Mouse (Mus musculus) kidney, adult 2 months (tissue): ENCODE measurements around the gene Slc25a38. TPM values are rescaled to one million over a fixed set of nuclear protein-coding genes. Genes with fewer than 3 reads are reported as not detected.

Experiments
- DNase-seq: peaks from one replicate; pipeline ENCODE4 v3.0.0; 2021
- H3K27ac ChIP-seq: fragments of 200-500 bp; 2 replicates; pipeline ENCODE4 v1.5.1; 2012; ENCODE audit warnings: low read depth, low read length, control low read depth, inconsistent platforms; ENCODE audit not compliant: insufficient read depth
- H3K27me3 ChIP-seq: fragments of 200-500 bp; replicated peaks from 2 replicates; pipeline ENCODE4 v1.6.1; 2012; ENCODE audit warnings: mild to moderate bottlenecking, moderate library complexity, low read length, inconsistent platforms; ENCODE audit not compliant: control insufficient read depth, insufficient read depth
- H3K36me3 ChIP-seq: fragments of 200-500 bp; 2 replicates; pipeline ENCODE4 v1.6.1; 2012; ENCODE audit warnings: mild to moderate bottlenecking, moderate library complexity, low read length, inconsistent platforms; ENCODE audit not compliant: control insufficient read depth, insufficient read depth
- H3K4me1 ChIP-seq: fragments of 200-500 bp; 2 replicates; pipeline ENCODE4 v1.6.1; 2011; ENCODE audit warnings: low read length; ENCODE audit not compliant: control insufficient read depth, insufficient read depth
- H3K4me3 ChIP-seq: fragments of 200-500 bp; 2 replicates; pipeline ENCODE4 v1.5.1; 2011; ENCODE audit warnings: mild to moderate bottlenecking, low read depth, low read length, control low read depth; ENCODE audit not compliant: insufficient read depth
- CTCF ChIP-seq: fragments of 200-500 bp; conservative IDR thresholded peaks from 2 replicates; pipeline ENCODE4 v1.5.1; 2011; ENCODE audit warnings: low read depth, mild to moderate bottlenecking, control low read depth, low read length, moderate library complexity, mixed read lengths; ENCODE audit not compliant: insufficient read depth, insufficient read length
- POLR2A ChIP-seq: fragments of 200-500 bp; IDR thresholded peaks from one replicate; pipeline ENCODE4 v1.6.1; 2011; ENCODE audit warnings: low read depth, low read length, control low read depth
- WGBS: fragments of 180-500 bp; shearing (Covaris S2); methylation state at CpG from one replicate; pipeline ENCODE4 v1.1.7; 2018; 5-methylcytosine and 5-hydroxymethylcytosine counted together
- polyA plus RNA-seq: library from polyadenylated mRNA; depleted of rRNA; stranded (reverse); fragments of >200 nt; gene quantifications from 2 replicates; pipeline ENCODE4 v1.2.3, GENCODE M21; 2012

The Slc25a38 gene
- polyA plus RNA-seq, 1 experiment, result 52.0 TPM

DNA sequence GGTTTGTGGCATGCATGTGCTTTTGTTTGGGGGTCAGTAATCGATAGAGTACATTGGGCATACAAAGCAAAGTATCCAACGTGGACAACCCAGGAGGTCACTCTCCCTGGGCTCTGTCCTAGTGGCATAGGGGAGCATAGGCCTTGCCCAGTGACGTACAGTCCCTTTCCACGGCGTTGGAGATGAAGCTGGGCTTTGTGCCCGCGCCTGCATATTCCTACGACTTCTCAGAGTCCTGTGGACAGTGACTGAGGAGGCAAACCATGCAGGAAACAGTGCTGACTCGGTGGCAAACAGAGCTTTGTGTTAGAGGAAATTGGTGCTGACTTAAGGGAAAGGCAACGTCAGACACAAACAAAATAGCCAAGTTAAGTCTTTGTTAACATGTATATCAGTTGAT, 19.1 kb downstream of the Slc25a38 start:
- no peak for DNase-seq
- no peak for TF ChIP-seq CTCF
- TF ChIP-seq POLR2A, result no peak
- 54% methylated on average over 10 of the region's 10 CpGs for WGBS
- Histone ChIP-seq H3K27ac (no peak overlapping the region), H3K4me1 (no peaks in the 10 kb centered on the region; the same call in 1 of the 2 replicates), H3K27me3 (no peaks in the 10 kb centered on the region), H3K36me3 (peaks cover 2% of the 10 kb centered on the region), H3K4me3 (no peak overlapping the region)

DNA sequence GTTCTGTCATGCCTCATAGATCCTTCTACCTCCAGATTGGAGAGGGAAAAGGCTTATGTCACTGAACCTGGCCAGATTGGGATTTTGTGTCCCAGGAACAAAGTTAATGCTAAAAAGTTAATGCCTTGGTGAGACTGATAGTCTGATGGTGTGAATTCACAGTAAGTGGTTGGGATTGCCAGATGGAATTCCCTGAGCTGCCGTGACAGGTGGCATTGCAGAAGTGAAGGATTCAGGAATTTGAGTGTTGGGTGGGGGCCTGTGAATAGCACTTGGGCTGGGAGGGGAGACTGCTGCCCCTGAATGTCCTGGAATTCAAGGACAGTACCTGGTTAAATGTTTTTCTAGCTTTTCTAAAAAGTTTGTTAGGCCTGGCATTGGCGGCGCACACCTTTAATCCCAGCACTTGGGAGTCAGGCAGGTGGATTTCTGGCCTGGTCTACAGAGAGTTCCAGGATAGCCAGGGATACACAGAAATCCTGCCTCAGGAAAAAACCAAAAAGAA, 21.7 kb downstream of the Slc25a38 start:
- 90% methylated on average over 3 of the region's 3 CpGs for WGBS
- no peak overlapping the region for H3K4me3 ChIP-seq
- no peak for TF ChIP-seq POLR2A
- no peak for TF ChIP-seq CTCF
- no peaks in the 10 kb centered on the region; the same call in 1 of the 2 replicates for H3K4me1 ChIP-seq
- peaks cover 2% of the 10 kb centered on the region for H3K36me3 ChIP-seq
- no peak for DNase-seq
- no peaks in the 10 kb centered on the region for H3K27me3 ChIP-seq
- H3K27ac ChIP-seq, result no peak overlapping the region

DNA sequence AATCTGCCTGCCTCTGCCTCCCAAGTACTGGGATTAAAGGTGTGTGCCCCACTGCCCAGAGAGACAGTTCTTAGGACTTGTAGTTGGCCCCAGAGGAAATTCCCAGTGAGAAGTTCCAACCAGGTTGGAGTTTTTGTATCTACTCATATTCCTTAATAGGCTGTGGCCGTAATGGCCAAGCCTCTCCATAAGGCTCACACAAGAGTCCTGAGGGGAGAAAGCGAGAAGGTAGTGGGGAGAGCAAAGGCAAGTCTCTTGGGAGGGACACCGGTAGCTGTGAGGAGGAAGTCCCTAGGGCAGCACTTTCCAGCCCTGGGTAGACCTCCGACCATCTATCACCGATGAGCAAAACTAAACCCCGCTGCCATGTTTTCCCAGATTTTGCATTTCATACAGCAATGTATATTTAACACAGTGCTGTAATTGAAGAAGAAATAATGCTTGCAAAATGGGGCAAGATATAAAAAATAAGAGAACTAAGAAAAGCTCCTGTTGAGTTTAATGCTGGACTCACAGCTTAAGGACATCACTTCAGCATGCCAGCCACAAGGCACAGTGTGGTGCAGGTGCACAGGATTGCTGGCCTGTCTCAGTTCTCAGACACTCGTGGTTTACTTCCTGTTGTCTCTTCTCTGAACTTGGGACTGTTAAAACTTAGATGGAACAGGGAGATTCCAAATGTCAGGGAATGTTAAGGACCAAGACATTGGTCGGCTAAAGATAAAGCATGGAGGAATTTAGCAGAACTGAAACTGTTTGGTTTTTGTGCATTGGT, 23.0 kb downstream of the Slc25a38 start:
- Histone ChIP-seq H3K36me3 (peaks cover 2% of the 10 kb centered on the region), H3K4me3 (no peak overlapping the region), H3K4me1 (no peaks in the 10 kb centered on the region; the same call in 1 of the 2 replicates), H3K27me3 (no peaks in the 10 kb centered on the region), H3K27ac (no peak overlapping the region)
- DNase-seq, result no peak
- no peak for TF ChIP-seq CTCF
- TF ChIP-seq POLR2A, result no peak
- WGBS, result 51% methylated on average over 8 of the region's 8 CpGs

DNA sequence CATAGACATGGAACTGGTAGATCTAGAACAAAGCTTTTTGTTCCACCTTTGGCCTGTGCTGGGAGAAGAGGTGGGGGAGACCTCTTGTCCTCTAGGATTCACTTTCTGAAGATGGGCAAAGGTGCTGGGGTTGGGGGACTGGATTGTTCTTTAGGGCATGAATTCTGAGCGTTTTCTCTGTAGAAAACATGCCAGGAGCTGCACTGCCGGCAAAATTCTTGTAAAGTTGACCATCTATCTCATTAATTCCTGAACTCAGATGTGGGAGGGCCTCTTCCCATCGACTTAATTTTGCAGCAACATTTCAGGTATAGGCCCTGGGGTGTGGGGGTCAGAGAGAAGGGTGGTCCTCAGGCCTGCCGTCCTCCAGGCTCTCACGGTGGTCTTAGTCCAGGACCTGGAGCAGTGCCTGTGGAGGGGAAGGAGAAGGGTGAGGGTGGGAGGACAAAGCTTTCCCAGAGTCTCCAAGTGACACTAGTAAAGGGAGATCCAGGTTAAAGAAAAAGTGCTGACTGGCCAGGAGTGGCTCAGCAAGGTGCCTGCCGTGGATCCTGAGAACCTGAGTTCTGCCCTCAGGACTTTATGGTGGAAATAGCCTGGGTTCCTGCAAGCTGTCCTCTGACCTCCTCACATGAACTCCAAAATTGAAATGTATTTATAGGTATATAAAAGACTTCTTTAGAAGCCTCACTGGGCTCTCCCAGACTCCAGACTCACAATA, 23.7 kb downstream of the Slc25a38 start:
- 29% methylated on average over 6 of the region's 6 CpGs for WGBS
- Histone ChIP-seq H3K4me3 (no peak overlapping the region), H3K27me3 (no peaks in the 10 kb centered on the region), H3K27ac (no peak overlapping the region), H3K4me1 (no peaks in the 10 kb centered on the region), H3K36me3 (peaks cover 2% of the 10 kb centered on the region)
- DNase-seq, result no peak
- no peak for TF ChIP-seq POLR2A
- no peak for TF ChIP-seq CTCF

DNA sequence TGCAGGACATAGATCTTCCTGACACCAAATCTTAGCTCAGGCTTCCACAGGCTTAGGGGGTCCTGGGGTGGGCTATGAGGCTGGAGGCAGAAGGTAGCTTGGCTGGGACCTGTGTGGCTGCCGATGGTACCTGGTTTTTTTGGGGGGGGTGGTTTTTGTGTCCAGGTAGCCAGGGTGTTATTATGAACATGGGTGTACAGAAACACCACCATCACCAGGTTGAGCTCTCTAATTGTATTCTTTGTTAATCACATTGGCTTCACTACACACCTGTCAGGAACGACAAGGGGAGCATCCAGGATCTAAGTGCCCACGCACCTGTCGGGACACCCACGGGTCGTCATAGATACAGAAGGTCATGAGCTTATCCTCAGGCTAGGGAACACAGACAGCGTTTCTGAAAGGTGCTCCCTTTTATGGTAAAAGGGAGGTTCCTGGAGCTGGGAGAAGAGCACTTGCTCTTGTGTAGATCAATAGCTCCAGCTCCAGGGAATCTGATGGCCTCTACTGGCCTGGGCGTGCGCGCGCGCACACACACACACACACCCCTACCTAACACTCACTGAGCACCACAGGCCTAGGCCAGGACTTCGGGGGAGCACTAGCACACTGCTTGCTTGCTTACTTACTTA, 24.5 kb downstream of the Slc25a38 start:
- Histone ChIP-seq H3K4me1 (no peaks in the 10 kb centered on the region), H3K36me3 (no peaks in the 10 kb centered on the region; the same call in 1 of the 2 replicates), H3K27me3 (no peaks in the 10 kb centered on the region), H3K4me3 (no peak overlapping the region), H3K27ac (no peak overlapping the region)
- DNase-seq, result no peak
- WGBS, result 82% methylated on average over 13 of the region's 13 CpGs
- TF ChIP-seq POLR2A, result no peak
- no peak for TF ChIP-seq CTCF

DNA sequence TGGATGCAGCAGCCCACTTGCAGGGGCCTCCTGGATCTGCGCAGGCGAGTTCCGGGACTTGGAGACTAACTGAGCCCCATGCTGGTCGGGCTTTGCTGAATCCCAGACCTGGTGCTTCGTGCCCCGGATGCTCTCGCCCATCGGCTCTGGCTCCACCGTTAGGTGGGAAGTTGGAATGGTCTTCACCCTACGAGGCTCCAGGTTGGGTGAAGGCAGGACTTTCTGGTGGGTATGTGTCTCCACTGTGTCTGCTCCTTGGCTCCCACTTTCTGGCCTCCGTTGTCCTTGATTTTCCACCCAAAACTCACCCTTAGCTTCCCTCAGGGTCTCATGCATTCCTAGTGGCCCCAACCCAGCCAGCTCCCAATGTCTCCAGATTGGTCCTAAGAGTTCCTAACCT, 25.3 kb downstream of the Slc25a38 start:
- Histone ChIP-seq H3K27me3 (no peaks in the 10 kb centered on the region), H3K4me1 (no peaks in the 10 kb centered on the region), H3K4me3 (no peak overlapping the region), H3K36me3 (no peaks in the 10 kb centered on the region; the same call in 1 of the 2 replicates), H3K27ac (no peak overlapping the region)
- WGBS, result 93% methylated on average over 11 of the region's 11 CpGs
- no peak for TF ChIP-seq CTCF
- TF ChIP-seq POLR2A, result no peak
- no peak for DNase-seq
